Mouse (Mus musculus) liver, postnatal 0 days (tissue): ENCODE measurements at regions not wholly inside any gene's neighbourhood (a gene's known extent, or its start where the extent isn't known, plus 50 kb on each side); places are given as distances from the start of the nearest gene placed in this dataset.

Experiments used
- ATAC-seq: fragments of 200-750 bp; cut with Nextera tagmentation; 2 replicates; pipeline ENCODE4 v1.8.0; 2017; ENCODE audit warnings: mild to moderate bottlenecking, moderate library complexity
- DNase-seq: peaks from one replicate; pipeline ENCODE4 v3.0.0-alpha.2; 2016
- H3K27ac ChIP-seq: fragments of 300-500 bp; sonication (generic); 2 replicates; pipeline ENCODE4 v1.5.1; 2014; ENCODE audit warnings: antibody characterized with exemption, moderate library complexity, mild to moderate bottlenecking, low read depth
- H3K27me3 ChIP-seq: fragments of 300-500 bp; sonication (generic); 2 replicates; pipeline ENCODE4 v1.6.1; 2014; ENCODE audit warnings: low read length, control low read depth, mixed read lengths; ENCODE audit not compliant: insufficient read depth
- H3K36me3 ChIP-seq: fragments of 300-500 bp; sonication (generic); replicated peaks from 2 replicates; pipeline ENCODE4 v1.6.1; 2014; ENCODE audit warnings: mild to moderate bottlenecking, control low read depth, low read length, moderate library complexity, mixed read lengths; ENCODE audit not compliant: insufficient read depth
- H3K4me1 ChIP-seq: fragments of 300-500 bp; sonication (generic); 2 replicates; pipeline ENCODE4 v1.6.1; 2014; ENCODE audit warnings: antibody characterized with exemption, mild to moderate bottlenecking, control low read depth; ENCODE audit not compliant: insufficient read depth
- H3K4me2 ChIP-seq: fragments of 300-500 bp; sonication (generic); 2 replicates; pipeline ENCODE4 v1.6.1; 2014; ENCODE audit warnings: low read depth, mild to moderate bottlenecking, low read length, moderate library complexity, mixed read lengths
- H3K4me3 ChIP-seq: fragments of 300-500 bp; sonication (generic); 2 replicates; pipeline ENCODE4 v1.5.1; 2014; ENCODE audit warnings: low read depth, low read length
- H3K9ac ChIP-seq: fragments of 300-500 bp; sonication (generic); replicated peaks from 2 replicates; pipeline ENCODE4 v1.6.1; 2014; ENCODE audit warnings: mild to moderate bottlenecking, moderate library complexity
- H3K9me3 ChIP-seq: fragments of 300-500 bp; sonication (generic); 2 replicates; pipeline ENCODE4 v1.6.1; 2016; ENCODE audit warnings: mild to moderate bottlenecking, control low read depth, low read length, mixed read lengths
- CTCF ChIP-seq: sonication (generic); IDR thresholded peaks from 2 replicates; pipeline ENCODE4 v1.5.1; 2016; ENCODE audit warnings: antibody characterized with exemption, low read depth
- EP300 ChIP-seq: IDR thresholded peaks from 2 replicates; pipeline ENCODE4 v1.6.1; 2016; ENCODE audit warnings: antibody characterized with exemption, low read depth, mild to moderate bottlenecking
- WGBS: fragments of 180-500 bp; shearing (Covaris S2); extraction: QIAGEN DNeasy Blood & Tissue Kit; methylation state at CpG from one replicate; pipeline ENCODE4 v1.1.7; 2014; ENCODE audit not compliant: insufficient replicate concordance; 5-methylcytosine and 5-hydroxymethylcytosine counted together

- ATAC-seq: no peak
- Histone ChIP-seq H3K27ac (no peak overlapping the region), H3K9ac (no peak overlapping the region), H3K4me2 (no peak overlapping the region), H3K27me3 (no peaks in the 10 kb centered on the region), H3K4me1 (no peaks in the 10 kb centered on the region), H3K36me3 (no peaks in the 10 kb centered on the region), H3K9me3 (no peaks in the 10 kb centered on the region), H3K4me3 (no peak overlapping the region)
- DNase-seq: no peak
- WGBS: 57% methylated on average over 7 of the region's 7 CpGs
- TF ChIP-seq CTCF: no peak
- TF ChIP-seq EP300: no peak
Measured at GRCm38 (mm10) chr2:159418371-159418940, 623.8 kb downstream of the Dhx35 start.

GRCm38 (mm10) chr2:159422281-159422937 is 627.8 kb downstream of the Dhx35 start:
- Histone ChIP-seq H3K9ac (no peak overlapping the region), H3K9me3 (no peaks in the 10 kb centered on the region), H3K27me3 (no peaks in the 10 kb centered on the region), H3K27ac (no peak overlapping the region), H3K36me3 (no peaks in the 10 kb centered on the region), H3K4me1 (no peaks in the 10 kb centered on the region), H3K4me3 (no peak overlapping the region), H3K4me2 (no peak overlapping the region)
- WGBS: 34% methylated on average over 7 of the region's 7 CpGs
- ATAC-seq: no peak
- no peak for TF ChIP-seq EP300
- no peak for TF ChIP-seq CTCF
- no peak for DNase-seq

- Histone ChIP-seq H3K9ac (no peak overlapping the region), H3K4me1 (no peaks in the 10 kb centered on the region), H3K27me3 (no peaks in the 10 kb centered on the region), H3K4me3 (no peak overlapping the region), H3K4me2 (no peak overlapping the region), H3K36me3 (no peaks in the 10 kb centered on the region), H3K9me3 (no peaks in the 10 kb centered on the region), H3K27ac (no peak overlapping the region)
- TF ChIP-seq CTCF (no peak), EP300 (no peak)
- WGBS: 29% methylated on average over 1 of the region's 1 CpGs
- ATAC-seq: no peak
- DNase-seq: no peak
Measured at GRCm38 (mm10) chr2:159428201-159428600, 633.6 kb downstream of the Dhx35 start.

- Histone ChIP-seq H3K27ac (no peak overlapping the region), H3K4me3 (no peak overlapping the region), H3K9ac (no peak overlapping the region), H3K36me3 (no peaks in the 10 kb centered on the region), H3K27me3 (no peaks in the 10 kb centered on the region), H3K4me2 (no peak overlapping the region), H3K4me1 (no peaks in the 10 kb centered on the region), H3K9me3 (peaks cover 3% of the 10 kb centered on the region; the same call in 1 of the 2 replicates)
- DNase-seq (no peak), ATAC-seq (no peak)
- no peak for TF ChIP-seq CTCF
- TF ChIP-seq EP300: no peak
- 72% methylated on average over 5 of the region's 5 CpGs for WGBS
Measured at GRCm38 (mm10) chr2:159430577-159431329, 636.1 kb downstream of the Dhx35 start.

- Histone ChIP-seq H3K4me1 (no peaks in the 10 kb centered on the region), H3K27me3 (no peaks in the 10 kb centered on the region), H3K4me2 (no peak overlapping the region), H3K9me3 (peaks cover 2% of the 10 kb centered on the region; the same call in 1 of the 2 replicates), H3K27ac (no peak overlapping the region), H3K9ac (no peak overlapping the region), H3K4me3 (no peak overlapping the region), H3K36me3 (no peaks in the 10 kb centered on the region)
- TF ChIP-seq CTCF: no peak
- TF ChIP-seq EP300: no peak
- DNase-seq (no peak), ATAC-seq (no peak)
- WGBS: 71% methylated on average over 6 of the region's 6 CpGs
Measured at GRCm38 (mm10) chr2:159438961-159439360, 644.4 kb downstream of the Dhx35 start.

GRCm38 (mm10) chr2:159443581-159443980 is 649.0 kb downstream of the Dhx35 start:
- H3K27me3 ChIP-seq: no peaks in the 10 kb centered on the region
- DNase-seq: no peak
- no peaks in the 10 kb centered on the region for H3K4me1 ChIP-seq
- peak; percentile 15; the same call in 1 of the 2 replicates for TF ChIP-seq CTCF
- TF ChIP-seq EP300: no peak
- WGBS: 32% methylated on average over 8 of the region's 8 CpGs
- H3K4me3 ChIP-seq: no peak overlapping the region
- H3K9ac ChIP-seq: no peak overlapping the region
- H3K9me3 ChIP-seq: no peaks in the 10 kb centered on the region
- no peaks in the 10 kb centered on the region for H3K36me3 ChIP-seq
- no peak for ATAC-seq
- H3K4me2 ChIP-seq: no peak overlapping the region
- H3K27ac ChIP-seq: no peak overlapping the region
